Mouse (Mus musculus): ENCODE results near the gene Hbs1l.

Hbs1l gene

GRCm38 (mm10) chr10:21295759-21296621, at the start of gene Hbs1l:
Hbs1l (plus strand) TSS chr10:21295979.
- DNase-seq (ENCODE audit: low spot score in 2 of 2) = peak; percentile 76 to 86

GRCm38 (mm10) chr10:21248556-21248955, 47.2 kb upstream of the Hbs1l start:
- no peak for DNase-seq (ENCODE audit: low spot score in 2 of 2)

GRCm38 (mm10) chr10:21251881-21252534, 43.8 kb upstream of the Hbs1l start:
- DNase-seq (ENCODE audit: low spot score in 2 of 2) = peak in 1 of 2 experiments; percentile 1

- no peak for DNase-seq (ENCODE audit: low spot score in 2 of 2)
Observed at GRCm38 (mm10) chr10:21252800-21253199, 43.0 kb upstream of the Hbs1l start.

GRCm38 (mm10) chr10:21254266-21255140, 41.3 kb upstream of the Hbs1l start:
- DNase-seq (ENCODE audit: low spot score in 2 of 2) = no peak

- DNase-seq (ENCODE audit: low spot score in 2 of 2) = no peak
Observed at GRCm38 (mm10) chr10:21257244-21257643, 38.5 kb upstream of the Hbs1l start.

- no peak for DNase-seq (ENCODE audit: low spot score in 2 of 2)
Observed at GRCm38 (mm10) chr10:21259649-21260048, 36.1 kb upstream of the Hbs1l start.

- no peak for DNase-seq (ENCODE audit: low spot score in 2 of 2)
Observed at GRCm38 (mm10) chr10:21265188-21265587, 30.6 kb upstream of the Hbs1l start.

- no peak for DNase-seq (ENCODE audit: low spot score in 2 of 2)
Observed at GRCm38 (mm10) chr10:21267452-21267851, 28.3 kb upstream of the Hbs1l start.

GRCm38 (mm10) chr10:21268786-21269410, 26.9 kb upstream of the Hbs1l start:
- DNase-seq (ENCODE audit: low spot score in 2 of 2) = no peak

- no peak for DNase-seq (ENCODE audit: low spot score in 2 of 2)
Observed at GRCm38 (mm10) chr10:21269920-21270319, 25.9 kb upstream of the Hbs1l start.

GRCm38 (mm10) chr10:21270905-21271304, 24.9 kb upstream of the Hbs1l start:
- no peak for DNase-seq (ENCODE audit: low spot score in 2 of 2)

- no peak for DNase-seq (ENCODE audit: low spot score in 2 of 2)
Observed at GRCm38 (mm10) chr10:21271310-21271709, 24.5 kb upstream of the Hbs1l start.

GRCm38 (mm10) chr10:21271785-21272184, 24.0 kb upstream of the Hbs1l start:
- DNase-seq (ENCODE audit: low spot score in 2 of 2) = no peak

GRCm38 (mm10) chr10:21287243-21288127, 8.3 kb upstream of the Hbs1l start:
- DNase-seq (ENCODE audit: low spot score in 2 of 2) = no peak

GRCm38 (mm10) chr10:21291228-21291627, 4.6 kb upstream of the Hbs1l start:
- no peak for DNase-seq (ENCODE audit: low spot score in 2 of 2)

GRCm38 (mm10) chr10:21294217-21294616, 1.6 kb upstream of the Hbs1l start:
- DNase-seq (ENCODE audit: low spot score in 2 of 2) = no peak

- no peak for DNase-seq (ENCODE audit: low spot score in 2 of 2)
Observed at GRCm38 (mm10) chr10:21295397-21295758, 401 bp upstream of the Hbs1l start.

- no peak for DNase-seq (ENCODE audit: low spot score in 2 of 2)
Observed at GRCm38 (mm10) chr10:21298972-21299371, 3.2 kb downstream of the Hbs1l start.

GRCm38 (mm10) chr10:21301822-21302221, 6.0 kb downstream of the Hbs1l start:
- DNase-seq (ENCODE audit: low spot score in 2 of 2) = no peak
